Mouse (Mus musculus) urinary bladder, postnatal 14 days (tissue): ENCODE results near the gene Rnf121.
"Not testable (repeated sequence)": the region's sequence is repeated elsewhere in the genome, so short reads cannot be mapped to it uniquely, and the experiment has no call there.

Experiments
- DNase-seq: peaks from one replicate; pipeline ENCODE4 v3.0.0; 2021; ENCODE audit warnings: low spot score

Rnf121 gene

GRCm38 (mm10) chr7:102064655-102065045 lies 619 bp downstream of the Rnf121 start:
- DNase-seq, result no peak

GRCm38 (mm10) chr7:102063891-102064290 lies 1.4 kb downstream of the Rnf121 start:
- no peak for DNase-seq

GRCm38 (mm10) chr7:102062203-102062602 lies 3.1 kb downstream of the Rnf121 start:
- DNase-seq, result no peak

- DNase-seq, result no peak
These were observed 3.9 kb downstream of the Rnf121 start for GRCm38 (mm10) chr7:102061353-102061752.

GRCm38 (mm10) chr7:102048524-102048923 lies 16.7 kb downstream of the Rnf121 start:
- not testable (repeated sequence) for DNase-seq

- peak; percentile 24 for DNase-seq
These were observed 23.0 kb downstream of the Rnf121 start for GRCm38 (mm10) chr7:102042314-102042713.

GRCm38 (mm10) chr7:102037318-102037717 lies 28.0 kb downstream of the Rnf121 start:
- DNase-seq, result no peak

- DNase-seq, result no peak
These were observed 29.7 kb downstream of the Rnf121 start for GRCm38 (mm10) chr7:102035534-102035933.

- no peak for DNase-seq
These were observed 30.4 kb downstream of the Rnf121 start for GRCm38 (mm10) chr7:102034904-102035303.

- DNase-seq, result no peak
These were observed 39.8 kb downstream of the Rnf121 start for GRCm38 (mm10) chr7:102025187-102026119.

GRCm38 (mm10) chr7:102023821-102024220 lies 41.4 kb downstream of the Rnf121 start:
- DNase-seq, result no peak

GRCm38 (mm10) chr7:102020934-102021333 lies 44.3 kb downstream of the Rnf121 start:
- not testable (repeated sequence) for DNase-seq

GRCm38 (mm10) chr7:102019362-102019761 lies 45.9 kb downstream of the Rnf121 start:
- DNase-seq, result no peak

- no peak for DNase-seq
These were observed 46.7 kb downstream of the Rnf121 start, which contains the start of gene Il18bp for GRCm38 (mm10) chr7:102018590-102018989. Gene Il18bp, minus strand, starts transcription at chr7:102018690.

- no peak for DNase-seq
These were observed 47.2 kb downstream of the Rnf121 start for GRCm38 (mm10) chr7:102018034-102018433.

- DNase-seq, result no peak
These were observed 47.8 kb downstream of the Rnf121 start for GRCm38 (mm10) chr7:102017452-102017851.

GRCm38 (mm10) chr7:102016936-102017335 lies 48.3 kb downstream of the Rnf121 start:
- no peak for DNase-seq

GRCm38 (mm10) chr7:102014995-102015394 lies 50.3 kb downstream of the Rnf121 start:
- no peak for DNase-seq

GRCm38 (mm10) chr7:102013416-102013815 lies 51.9 kb downstream of the Rnf121 start:
- DNase-seq, result no peak

GRCm38 (mm10) chr7:102011855-102012254 lies 53.4 kb downstream of the Rnf121 start:
- DNase-seq, result no peak

- no peak for DNase-seq
These were observed 58.7 kb downstream of the Rnf121 start for GRCm38 (mm10) chr7:102006520-102006919.

- peak; percentile 41 for DNase-seq
These were observed 64.2 kb downstream of the Rnf121 start for GRCm38 (mm10) chr7:102000921-102001630.

GRCm38 (mm10) chr7:102000296-102000695 lies 65.0 kb downstream of the Rnf121 start:
- DNase-seq, result no peak
